Mouse (Mus musculus): ENCODE data around the gene Stk16. TPM values are rescaled to one million over a fixed set of nuclear protein-coding genes. Genes with fewer than 3 reads are reported as not detected.
"Not testable (repeated sequence)": the region's sequence is repeated elsewhere in the genome, so short reads cannot be mapped to it uniquely, and the experiment has no call there.

The Stk16 gene
- polyA plus RNA-seq, 1 experiment from 2014 or later, result 131 TPM

DNA sequence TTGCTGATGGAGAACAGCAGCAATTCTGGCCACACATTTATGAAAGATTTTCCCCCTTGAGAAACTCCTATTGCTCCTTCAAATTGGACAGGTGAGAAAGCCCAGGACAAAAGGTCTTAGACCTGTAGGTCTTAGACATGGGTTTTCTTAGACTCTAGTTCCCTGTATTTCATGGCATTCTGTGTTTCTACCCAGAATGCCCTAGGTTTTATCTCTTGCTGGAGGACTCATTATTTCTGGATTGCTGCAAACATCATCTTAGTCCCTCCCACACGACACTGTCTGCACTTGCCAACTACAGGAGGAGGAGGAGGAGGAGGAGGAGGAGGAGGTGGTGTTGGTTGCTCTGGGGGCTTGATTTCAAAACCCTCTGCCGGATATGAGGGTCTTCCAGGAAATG lies 15.5 kb downstream of the Stk16 start:
- 83% methylated on average over 2 of the region's 2 CpGs for WGBS

DNA sequence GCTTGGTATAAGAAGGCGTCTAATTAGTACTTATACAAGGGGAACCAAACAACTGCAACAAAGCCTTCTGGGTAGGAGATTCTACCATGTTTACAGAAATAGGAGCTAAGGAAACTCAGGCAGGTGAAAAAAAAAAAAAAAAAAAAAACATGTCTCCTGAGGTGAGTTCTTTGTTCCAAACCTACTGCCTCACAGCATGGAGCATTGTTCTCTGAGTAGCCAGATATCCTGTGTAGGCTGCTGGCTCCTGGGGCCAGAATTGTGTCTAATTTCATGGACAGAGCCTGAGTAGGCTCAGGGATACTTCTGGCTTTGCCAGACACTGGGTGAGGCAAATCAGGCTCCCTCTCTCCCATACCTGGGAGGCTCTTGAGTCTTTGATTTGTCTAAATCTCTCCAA lies 17.0 kb downstream of the Stk16 start:
- Histone ChIP-seq H3K4me3 (replicated peaks) (no peak overlapping the region), H3K4me2 (no peak overlapping the region), H3K27me3 (0 out of 2 replicates have a peak, but pooled peaks cover 7% of the 10 kb centered on the region), H3K27ac (no peak overlapping the region), H3K4me1 (replicated peaks) (no peaks in the 10 kb centered on the region), H3K36me3 (no peaks in the 10 kb centered on the region), H3K9me3 (no peaks in the 10 kb centered on the region), H3K9ac (replicated peaks) (no peak overlapping the region)
- WGBS, result 67% methylated on average over 1 of the region's 1 CpGs
- ATAC-seq (ENCODE audit: insufficient number of reproducible peaks, insufficient read depth, low FRiP score, low TSS enrichment, low read depth), result no peak

More for the DNA sequence above, 15.5 kb downstream of the Stk16 start:
- Histone ChIP-seq H3K9me3 (no peaks in the 10 kb centered on the region), H3K9ac (replicated peaks) (no peak overlapping the region), H3K4me3 (replicated peaks) (no peak overlapping the region), H3K27ac (no peak overlapping the region), H3K4me1 (replicated peaks) (no peaks in the 10 kb centered on the region), H3K27me3 (peaks cover 22% of the 10 kb centered on the region), H3K4me2 (no peak overlapping the region), H3K36me3 (no peaks in the 10 kb centered on the region)
- ATAC-seq (ENCODE audit: insufficient number of reproducible peaks, insufficient read depth, low FRiP score, low TSS enrichment, low read depth), result no peak

DNA sequence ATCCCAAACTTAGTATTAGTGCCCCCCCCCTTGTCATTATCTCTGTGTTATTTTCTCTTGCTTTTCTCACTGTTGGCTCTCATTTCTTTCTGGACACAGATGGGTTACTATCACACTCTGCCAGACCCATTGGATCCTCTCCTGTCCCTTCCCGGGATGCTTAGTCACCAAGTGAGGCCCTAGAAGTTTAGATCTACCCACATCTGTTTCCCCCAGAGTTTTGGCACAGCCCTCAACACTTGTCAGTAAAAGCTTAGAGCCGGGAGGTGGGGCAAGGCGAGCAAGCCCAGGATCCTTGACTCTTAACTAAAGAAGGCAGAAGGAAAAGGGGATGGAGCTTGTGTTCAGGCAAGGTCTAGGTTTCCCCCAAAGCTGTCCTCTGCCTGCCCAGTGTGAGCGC lies 18.5 kb downstream of the Stk16 start:
- Histone ChIP-seq H3K4me2 (no peak overlapping the region), H3K9ac (replicated peaks) (no peak overlapping the region), H3K27me3 (0 out of 2 replicates have a peak, but pooled peaks cover 3% of the 10 kb centered on the region), H3K4me3 (replicated peaks) (no peak overlapping the region), H3K4me1 (replicated peaks) (no peaks in the 10 kb centered on the region), H3K27ac (no peak overlapping the region), H3K36me3 (no peaks in the 10 kb centered on the region), H3K9me3 (no peaks in the 10 kb centered on the region)
- ATAC-seq (ENCODE audit: insufficient number of reproducible peaks, insufficient read depth, low FRiP score, low TSS enrichment, low read depth), result no peak
- 72% methylated on average over 4 of the region's 4 CpGs for whole genome bisulfite sequencing

DNA sequence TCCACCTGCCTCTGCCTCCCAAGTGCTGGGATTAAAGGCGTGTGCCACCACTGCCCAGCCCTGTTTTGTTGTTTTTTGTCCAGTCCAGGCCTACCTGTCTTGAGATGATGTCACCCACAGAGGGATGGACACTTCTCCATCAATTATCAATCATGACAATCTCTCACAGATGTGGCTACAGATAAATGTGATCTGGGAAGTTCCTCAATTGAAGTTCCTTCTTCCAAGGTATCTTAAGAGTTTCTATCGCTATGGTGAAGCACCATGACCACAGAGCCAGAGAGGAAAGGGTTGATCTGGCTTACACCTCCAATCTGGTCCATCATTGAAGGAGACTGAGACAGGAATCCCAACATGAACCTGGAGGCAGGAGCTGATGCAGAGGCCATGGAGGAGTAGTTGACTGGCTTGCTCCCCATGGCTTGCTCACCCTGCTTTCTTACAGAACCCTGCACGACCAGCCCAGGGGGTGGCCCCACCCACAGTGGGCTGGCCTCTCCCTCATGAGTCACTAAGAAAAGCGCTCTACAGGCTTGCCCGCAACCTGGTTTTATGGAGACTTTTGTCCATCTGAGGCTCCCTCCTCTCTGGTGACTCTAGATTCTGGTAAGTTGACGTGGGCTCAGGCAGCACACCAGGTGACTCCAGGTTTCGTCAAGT lies 19.8 kb downstream of the Stk16 start:
- no peak overlapping the region for H3K27ac ChIP-seq
- no peak for ATAC-seq (ENCODE audit: insufficient number of reproducible peaks, insufficient read depth, low FRiP score, low TSS enrichment, low read depth)
- H3K4me1 ChIP-seq (replicated peaks), result no peaks in the 10 kb centered on the region
- no peaks in the 10 kb centered on the region for H3K9me3 ChIP-seq
- 72% methylated on average over 7 of the region's 7 CpGs for WGBS
- 0 out of 2 replicates have a peak, but pooled peaks cover 3% of the 10 kb centered on the region for H3K27me3 ChIP-seq
- H3K36me3 ChIP-seq, result no peaks in the 10 kb centered on the region
- no peak overlapping the region for H3K4me3 ChIP-seq (replicated peaks)
- no peak overlapping the region for H3K9ac ChIP-seq (replicated peaks)
- no peak overlapping the region for H3K4me2 ChIP-seq

DNA sequence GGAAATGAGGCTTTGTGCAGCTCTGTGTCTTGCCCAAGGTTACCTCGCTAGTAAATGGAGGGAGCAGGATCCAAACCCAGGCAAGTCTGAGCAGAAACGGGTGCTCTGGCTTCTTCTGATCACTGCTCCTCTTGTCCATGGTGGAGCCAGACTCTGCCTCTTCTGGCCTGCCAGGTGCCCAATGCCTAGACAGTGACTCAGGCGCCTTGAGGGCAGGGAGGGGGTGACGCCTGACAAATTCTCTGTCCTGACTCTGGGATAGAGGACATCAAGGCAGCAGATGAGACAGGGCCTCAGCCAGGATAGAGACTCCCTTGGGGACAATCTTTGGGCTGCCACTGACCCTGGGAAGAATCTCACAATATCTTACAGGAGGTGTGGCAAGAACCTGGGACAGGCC lies 20.6 kb downstream of the Stk16 start:
- no peaks in the 10 kb centered on the region for H3K36me3 ChIP-seq
- H3K4me2 ChIP-seq, result no peak overlapping the region
- peaks cover 5% of the 10 kb centered on the region for H3K4me1 ChIP-seq (replicated peaks)
- no peak overlapping the region for H3K27ac ChIP-seq
- no peak for ATAC-seq (ENCODE audit: insufficient number of reproducible peaks, insufficient read depth, low FRiP score, low TSS enrichment, low read depth)
- 73% methylated on average over 4 of the region's 4 CpGs for WGBS
- 0 out of 2 replicates have a peak, but pooled peaks cover 2% of the 10 kb centered on the region for H3K27me3 ChIP-seq
- no peak overlapping the region for H3K4me3 ChIP-seq (replicated peaks)
- no peak overlapping the region for H3K9ac ChIP-seq (replicated peaks)
- no peaks in the 10 kb centered on the region for H3K9me3 ChIP-seq

DNA sequence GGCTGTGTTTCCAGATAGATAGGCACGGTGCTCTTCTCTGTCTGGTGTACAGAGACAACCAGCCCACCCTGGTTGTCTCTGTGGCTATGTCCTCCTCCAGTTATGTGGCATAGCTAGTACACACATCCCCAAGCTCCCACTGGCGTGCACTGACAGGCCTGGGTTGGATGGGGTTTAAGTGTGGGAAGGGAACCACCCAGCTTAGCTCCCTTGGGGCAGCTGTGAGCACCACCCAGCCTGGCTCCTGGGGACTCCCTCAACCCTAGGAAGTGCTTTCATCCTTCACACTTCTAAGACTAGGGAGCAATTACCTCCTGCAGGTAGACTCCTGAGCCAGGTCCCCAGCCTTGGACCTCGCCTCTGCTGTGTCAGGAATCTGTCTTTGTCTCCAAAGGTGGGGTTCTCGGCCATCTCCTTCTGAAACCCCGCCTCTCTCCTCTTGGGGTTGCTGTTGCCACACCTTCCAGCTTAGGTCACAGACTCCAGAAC lies 21.1 kb downstream of the Stk16 start, which contains the start of gene A630095N17Rik:
TSS of gene A630095N17Rik (minus strand) at position 439 of the 489 bp plus-strand sequence.
- no peak within 1 kb of the TSS for H3K4me2 ChIP-seq
- H3K27me3 ChIP-seq, result no peaks in the 10 kb centered on the region
- H3K9ac ChIP-seq (replicated peaks), result no peak within 1 kb of the TSS
- H3K9me3 ChIP-seq, result no peaks in the 10 kb centered on the region
- H3K4me1 ChIP-seq (replicated peaks), result peaks cover 5% of the 10 kb centered on the region
- no peak for ATAC-seq (ENCODE audit: insufficient number of reproducible peaks, insufficient read depth, low FRiP score, low TSS enrichment, low read depth)
- no peaks in the 10 kb centered on the region for H3K36me3 ChIP-seq
- H3K27ac ChIP-seq, result no peak within 1 kb of the TSS
- no peak within 1 kb of the TSS for H3K4me3 ChIP-seq (replicated peaks)
- 67% methylated on average over 5 of the region's 5 CpGs for WGBS

DNA sequence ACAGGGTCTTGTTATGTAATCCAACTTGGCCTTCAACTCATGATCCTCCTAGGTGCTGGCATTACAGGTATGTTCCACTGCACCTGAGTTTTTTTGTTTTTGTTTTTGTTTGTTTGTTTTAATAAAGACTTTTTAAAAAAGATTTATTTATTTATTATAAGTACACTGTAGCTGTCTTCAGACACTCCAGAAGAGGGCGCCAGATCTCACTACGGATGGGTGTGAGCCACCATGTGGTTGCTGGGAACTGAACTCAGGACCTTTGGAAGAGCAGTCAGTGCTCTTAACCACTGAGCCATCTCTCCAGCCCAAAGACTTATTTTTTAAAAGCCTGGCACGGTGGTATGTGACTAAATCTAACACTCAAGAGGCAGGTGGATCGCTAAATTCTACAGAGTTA lies 21.9 kb downstream of the Stk16 start:
- H3K4me1 ChIP-seq (replicated peaks), result peaks cover 12% of the 10 kb centered on the region
- WGBS, result 71% methylated on average over 4 of the region's 4 CpGs
- not testable (repeated sequence) for H3K36me3 ChIP-seq; H3K4me2 ChIP-seq; H3K27me3 ChIP-seq; H3K9me3 ChIP-seq; H3K9ac ChIP-seq (replicated peaks); H3K27ac ChIP-seq; H3K4me3 ChIP-seq (replicated peaks); ATAC-seq (ENCODE audit: insufficient number of reproducible peaks, insufficient read depth, low FRiP score, low TSS enrichment, low read depth)

DNA sequence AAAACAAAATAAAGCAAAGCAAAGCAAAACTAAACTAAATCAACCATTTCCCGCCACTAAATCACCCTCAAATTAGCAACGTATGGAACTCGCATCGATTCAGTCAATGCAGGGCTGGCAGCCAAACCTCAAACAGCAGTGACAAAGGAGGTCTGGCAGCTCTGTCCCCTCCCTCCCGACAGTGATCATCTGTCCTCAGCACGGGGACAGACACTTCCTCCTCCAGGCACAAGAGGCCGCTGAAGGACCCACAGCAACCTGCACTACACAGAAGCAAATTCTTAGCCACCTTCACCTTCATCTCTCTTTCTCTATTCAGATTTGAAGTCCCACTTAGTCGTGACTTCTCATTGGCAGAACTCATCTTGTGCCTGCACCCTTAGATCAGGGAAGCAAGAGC lies 24.0 kb downstream of the Stk16 start:
- Histone ChIP-seq H3K9me3 (no peaks in the 10 kb centered on the region), H3K4me3 (replicated peaks) (no peak overlapping the region), H3K4me2 (no peak overlapping the region), H3K4me1 (replicated peaks) (peaks cover 18% of the 10 kb centered on the region), H3K36me3 (peaks cover 3% of the 10 kb centered on the region; the same call in 1 of the 2 replicates), H3K27me3 (no peaks in the 10 kb centered on the region), H3K27ac (no peak overlapping the region), H3K9ac (replicated peaks) (no peak overlapping the region)
- WGBS, result 3% methylated on average over 8 of the region's 8 CpGs
- no peak for ATAC-seq (ENCODE audit: insufficient number of reproducible peaks, insufficient read depth, low FRiP score, low TSS enrichment, low read depth)

DNA sequence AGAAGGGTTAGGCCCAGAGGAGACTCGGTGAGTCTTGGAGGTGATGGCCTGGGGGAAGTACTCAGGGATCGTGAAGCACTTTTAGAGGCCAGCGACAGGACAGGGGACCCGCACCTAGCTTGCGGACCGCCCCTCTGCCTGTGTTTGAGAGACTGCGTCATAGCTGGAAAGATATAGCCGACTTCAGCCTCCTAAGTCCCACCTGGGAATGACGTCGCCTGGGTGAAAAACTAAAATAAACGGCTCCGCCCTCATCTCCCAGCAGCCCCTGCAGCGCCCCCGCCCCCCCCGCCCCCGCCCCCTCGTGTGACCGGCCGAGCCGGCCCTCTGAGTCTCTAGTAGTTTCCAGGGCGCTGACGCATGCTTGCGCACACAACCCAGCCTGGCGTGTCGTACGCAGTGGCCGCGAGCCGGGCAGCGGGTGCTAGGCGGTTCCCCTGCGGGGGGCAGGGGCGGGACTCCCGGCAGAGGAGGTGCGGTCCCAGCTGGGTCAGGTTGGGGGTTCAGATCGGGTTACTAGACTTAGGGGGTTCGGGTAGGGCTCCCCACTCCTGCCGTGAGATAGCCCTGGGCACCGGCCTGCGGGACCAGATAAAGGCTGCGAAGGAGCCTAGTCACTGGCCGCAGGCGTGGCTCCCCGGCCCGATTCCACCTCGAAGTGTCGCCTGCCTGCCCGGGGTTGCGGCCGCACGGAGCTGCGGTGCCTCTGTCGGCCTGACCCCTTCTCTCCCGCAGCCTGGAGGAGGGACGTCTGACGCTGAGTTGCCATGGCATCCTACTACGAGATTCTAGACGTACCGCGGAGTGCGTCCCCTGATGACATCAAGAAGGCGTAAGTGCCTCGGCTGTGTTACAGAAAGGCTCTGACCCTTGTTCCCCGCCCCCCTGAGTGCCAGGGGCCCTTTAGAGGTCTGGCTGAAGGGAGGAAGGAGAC lies 25.7 kb downstream of the Stk16 start, which contains the start of gene Dnajb2:
TSS of gene Dnajb2 (plus strand) at position 290 of the 934 bp plus-strand sequence.
- H3K9me3 ChIP-seq, result no peaks in the 10 kb centered on the region
- H3K4me1 ChIP-seq (replicated peaks), result peaks cover 23% of the 10 kb centered on the region
- peak within 1 kb of the TSS; percentile 72 for H3K4me3 ChIP-seq (replicated peaks)
- peak within 1 kb of the TSS; percentile 87 for H3K4me2 ChIP-seq
- H3K9ac ChIP-seq (replicated peaks), result peak within 1 kb of the TSS; percentile 79
- peak within 1 kb of the TSS; percentile 85 for H3K27ac ChIP-seq
- no peaks in the 10 kb centered on the region for H3K27me3 ChIP-seq
- whole genome bisulfite sequencing, result under 1% methylated on average over 64 of the region's 64 CpGs
- ATAC-seq (ENCODE audit: insufficient number of reproducible peaks, insufficient read depth, low FRiP score, low TSS enrichment, low read depth), result peak; percentile 88
- peaks cover 15% of the 10 kb centered on the region; the same call in 1 of the 2 replicates for H3K36me3 ChIP-seq

DNA sequence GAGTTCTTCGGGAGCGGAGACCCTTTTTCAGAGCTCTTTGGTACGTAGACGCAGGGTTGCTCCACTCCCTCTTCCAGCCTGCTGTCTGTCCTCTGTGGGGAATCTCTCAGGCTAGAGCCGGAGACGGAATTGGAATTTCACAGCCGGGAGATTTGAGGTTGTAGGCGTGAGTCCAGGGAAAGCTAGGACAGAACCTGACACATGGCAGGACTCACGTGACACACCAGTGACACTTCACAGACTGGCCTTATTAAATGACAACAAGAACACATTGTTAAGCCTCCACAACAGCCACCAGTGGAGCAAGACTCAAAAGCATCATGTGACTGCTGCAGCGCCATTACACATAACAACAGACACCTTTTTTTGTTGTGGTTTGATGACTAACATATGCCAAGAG lies 29.0 kb downstream of the Stk16 start:
- H3K4me1 ChIP-seq (replicated peaks), result peaks cover 23% of the 10 kb centered on the region
- no peaks in the 10 kb centered on the region for H3K9me3 ChIP-seq
- peak overlapping the region; percentile 50 for H3K27ac ChIP-seq
- no peaks in the 10 kb centered on the region for H3K27me3 ChIP-seq
- H3K4me3 ChIP-seq (replicated peaks), result no peak overlapping the region
- H3K36me3 ChIP-seq, result peaks cover 41% of the 10 kb centered on the region; the same call in 1 of the 2 replicates
- WGBS, result 56% methylated on average over 10 of the region's 10 CpGs
- H3K9ac ChIP-seq (replicated peaks), result no peak overlapping the region
- no peak overlapping the region for H3K4me2 ChIP-seq
- ATAC-seq (ENCODE audit: insufficient number of reproducible peaks, insufficient read depth, low FRiP score, low TSS enrichment, low read depth), result no peak

DNA sequence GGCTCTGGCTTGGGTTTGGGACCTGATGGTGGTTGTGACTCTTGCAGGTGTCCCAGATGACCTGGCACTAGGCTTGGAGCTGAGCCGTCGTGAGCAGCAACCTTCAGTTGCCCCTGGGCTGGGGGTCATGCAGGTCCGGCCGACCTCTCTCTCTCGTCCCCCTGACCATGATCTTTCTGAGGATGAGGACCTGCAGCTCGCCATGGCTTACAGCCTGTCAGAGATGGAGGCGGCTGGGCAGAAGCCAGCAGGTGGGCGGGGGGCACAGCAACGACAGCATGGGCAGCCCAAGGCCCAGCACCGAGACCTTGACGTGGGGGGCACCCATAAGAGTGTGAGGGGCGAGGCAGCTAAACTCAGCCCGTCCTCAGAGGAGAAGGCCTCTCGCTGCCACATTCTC lies 32.8 kb downstream of the Stk16 start:
- Histone ChIP-seq H3K4me1 (replicated peaks) (peaks cover 22% of the 10 kb centered on the region), H3K9me3 (no peaks in the 10 kb centered on the region), H3K4me3 (replicated peaks) (no peak overlapping the region), H3K27me3 (no peaks in the 10 kb centered on the region), H3K36me3 (peaks cover 41% of the 10 kb centered on the region; the same call in 1 of the 2 replicates), H3K9ac (replicated peaks) (no peak overlapping the region), H3K27ac (no peak overlapping the region), H3K4me2 (no peak overlapping the region)
- no peak for ATAC-seq (ENCODE audit: insufficient number of reproducible peaks, insufficient read depth, low FRiP score, low TSS enrichment, low read depth)
- 88% methylated on average over 14 of the region's 14 CpGs for WGBS
